Mouse (Mus musculus): ENCODE results near the gene Epha6.

The Epha6 gene

DNA sequence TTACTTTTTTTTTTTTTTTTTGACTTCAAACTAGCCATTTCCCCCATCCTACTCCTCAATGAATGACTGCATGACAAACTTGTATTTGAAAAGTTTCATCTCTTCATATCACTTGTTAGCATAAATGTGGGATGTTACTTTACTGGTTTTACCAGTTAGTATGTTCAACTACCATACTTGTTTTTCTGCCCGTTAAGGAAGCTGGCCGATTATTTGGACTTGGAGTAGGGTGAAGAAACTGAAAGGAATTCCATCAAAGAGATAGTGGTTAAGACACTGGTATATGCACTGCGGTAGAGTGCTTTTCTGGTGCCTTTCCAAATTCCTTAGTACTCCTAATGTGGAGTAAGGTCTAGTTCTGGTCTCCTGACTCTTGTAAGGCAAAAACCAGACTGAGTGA is 965.3 kb downstream of the Epha6 start:
- CTCF ChIA-PET: interaction anchor here (0.7 kb wide), 1 partner anchor 15 kb away, joined by 3 read pairs; no protein-coding TSS in a partner anchor

DNA sequence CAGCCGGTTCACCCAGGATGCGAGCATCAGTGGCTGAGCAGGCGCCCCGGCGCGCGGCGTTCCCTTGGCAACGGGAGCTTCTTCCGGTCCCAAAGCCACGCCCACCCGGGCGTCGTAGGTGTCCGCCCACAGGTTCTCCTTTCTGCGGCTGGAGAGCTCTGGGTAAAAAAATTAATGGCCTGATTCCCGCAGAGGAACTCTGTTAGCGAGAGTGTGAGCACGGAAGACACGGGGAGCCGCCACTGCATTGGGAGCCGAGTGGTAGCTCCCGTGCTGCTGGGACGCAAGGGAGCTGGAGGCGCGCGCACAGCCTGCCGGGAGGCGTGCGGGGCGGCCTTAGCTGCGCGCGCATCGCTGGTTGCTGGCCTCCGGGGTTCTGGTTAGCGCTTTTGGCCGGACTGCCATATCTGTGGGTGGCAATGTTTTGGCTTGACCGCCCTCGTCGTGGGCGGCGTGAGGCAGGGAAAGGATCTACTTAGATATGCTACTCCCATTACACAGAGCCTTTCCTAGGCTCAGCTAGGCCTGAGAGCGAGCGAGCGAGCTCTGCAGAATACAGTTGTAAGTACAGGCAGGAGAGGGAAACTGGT is 966.1 kb downstream of the Epha6 start, which contains the start of gene Arl6:
Gene Arl6, minus strand, starts transcription at position 290 of the 590 bp plus-strand sequence.
- CTCF ChIA-PET: no interaction called here

DNA sequence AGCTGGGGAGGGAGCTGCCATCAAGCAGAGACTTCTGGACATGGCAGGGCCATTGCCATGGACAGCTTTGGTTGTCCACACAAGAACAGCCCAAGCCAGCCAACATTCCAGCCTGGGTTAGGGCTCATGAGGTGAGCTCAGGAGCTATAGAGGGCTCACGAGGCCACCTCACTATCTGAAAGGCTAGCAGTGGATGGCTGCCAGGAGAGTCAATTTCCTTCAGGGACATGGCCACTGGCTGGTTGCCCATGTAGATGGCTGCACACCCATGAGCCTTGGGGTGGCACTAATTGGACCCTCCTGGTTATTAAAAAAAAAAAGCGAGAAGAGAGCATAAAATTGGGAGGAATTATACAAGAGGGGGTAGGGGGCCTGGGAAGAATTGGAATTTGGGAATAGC is 970.7 kb downstream of the Epha6 start:
- CTCF ChIA-PET: no interaction called here

DNA sequence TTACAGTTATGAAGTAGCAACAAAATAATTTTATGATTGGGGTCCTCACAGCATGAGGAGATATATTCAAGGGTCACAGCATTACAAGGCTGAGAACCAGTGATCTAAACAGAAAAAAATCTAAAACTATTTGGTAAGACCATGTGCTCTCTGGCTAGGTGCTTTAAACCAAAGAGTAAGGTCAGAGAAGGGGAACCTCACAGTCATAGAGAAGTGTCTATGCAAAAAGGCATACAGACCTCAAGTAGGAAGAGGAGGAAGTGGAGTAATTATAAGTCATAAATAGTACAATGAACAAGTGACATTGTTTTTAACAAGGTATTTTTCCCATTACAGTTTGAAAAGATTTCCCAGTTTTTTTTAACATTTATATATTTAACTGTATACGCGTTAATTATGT is 983.8 kb downstream of the Epha6 start:
- CTCF ChIA-PET: no interaction called here

DNA sequence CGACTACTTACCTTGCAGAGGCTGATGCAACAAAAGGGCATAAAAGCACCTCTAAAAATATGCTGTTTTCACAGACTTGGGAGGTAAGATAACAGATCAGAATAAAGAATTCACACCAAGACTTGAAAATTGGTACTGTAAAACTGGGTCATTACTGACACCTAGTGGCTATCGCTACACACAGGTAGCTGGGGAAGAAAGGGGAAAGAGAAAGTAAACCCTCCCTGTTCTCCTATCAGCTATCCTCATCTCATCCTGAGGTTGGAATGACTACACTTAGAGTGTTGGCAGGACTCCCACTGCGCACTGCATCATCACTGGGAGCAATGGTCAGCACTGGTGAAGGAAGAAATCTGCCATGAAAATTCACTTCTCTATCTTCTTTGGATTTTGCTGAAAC is 988.2 kb downstream of the Epha6 start:
- CTCF ChIA-PET: interaction anchor here (0.8 kb wide), 1 partner anchor 197 kb away, joined by 3 read pairs; no protein-coding TSS in a partner anchor

DNA sequence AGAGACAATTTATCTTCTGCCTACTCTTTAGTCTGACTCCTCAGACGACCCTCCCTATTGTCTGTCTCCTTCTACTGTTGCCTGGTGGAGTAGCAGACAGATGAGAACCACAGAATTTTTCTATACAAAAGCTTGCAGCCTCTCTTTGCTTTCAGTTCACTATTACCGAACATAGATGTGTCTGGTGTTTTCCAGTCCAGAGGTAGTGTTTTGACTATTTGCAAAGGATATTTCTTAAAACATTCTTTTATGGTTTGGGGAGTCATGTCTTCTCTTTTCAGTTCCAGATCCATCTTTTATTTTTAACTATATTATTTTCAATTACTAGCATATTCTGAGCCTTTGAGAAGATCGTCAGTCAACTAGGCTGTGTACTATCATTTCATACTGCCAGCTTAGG is 989.7 kb downstream of the Epha6 start:
- CTCF ChIA-PET: no interaction called here

DNA sequence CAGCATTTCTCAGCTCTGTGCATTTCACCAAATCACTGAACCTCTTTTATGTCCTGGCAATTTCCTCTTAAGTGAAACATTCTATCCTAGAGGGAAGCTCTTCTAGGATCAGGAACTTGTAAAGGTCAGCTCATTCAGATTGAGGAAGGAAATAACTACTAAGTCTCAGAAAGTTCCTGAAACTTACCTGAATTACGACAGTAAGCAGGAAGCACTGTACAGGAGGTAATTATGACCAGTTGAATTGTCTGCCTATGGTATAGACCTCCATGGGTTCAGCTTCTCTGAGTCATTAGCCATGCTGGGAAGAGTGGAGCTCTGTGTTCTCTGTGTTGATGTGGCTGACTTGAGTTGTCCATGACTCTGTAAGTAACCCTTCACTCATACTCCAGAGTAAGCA is 994.6 kb downstream of the Epha6 start:
- CTCF ChIA-PET: interaction anchor here (0.5 kb wide), 1 partner anchor 916 kb away, joined by 3 read pairs; no protein-coding TSS in a partner anchor

DNA sequence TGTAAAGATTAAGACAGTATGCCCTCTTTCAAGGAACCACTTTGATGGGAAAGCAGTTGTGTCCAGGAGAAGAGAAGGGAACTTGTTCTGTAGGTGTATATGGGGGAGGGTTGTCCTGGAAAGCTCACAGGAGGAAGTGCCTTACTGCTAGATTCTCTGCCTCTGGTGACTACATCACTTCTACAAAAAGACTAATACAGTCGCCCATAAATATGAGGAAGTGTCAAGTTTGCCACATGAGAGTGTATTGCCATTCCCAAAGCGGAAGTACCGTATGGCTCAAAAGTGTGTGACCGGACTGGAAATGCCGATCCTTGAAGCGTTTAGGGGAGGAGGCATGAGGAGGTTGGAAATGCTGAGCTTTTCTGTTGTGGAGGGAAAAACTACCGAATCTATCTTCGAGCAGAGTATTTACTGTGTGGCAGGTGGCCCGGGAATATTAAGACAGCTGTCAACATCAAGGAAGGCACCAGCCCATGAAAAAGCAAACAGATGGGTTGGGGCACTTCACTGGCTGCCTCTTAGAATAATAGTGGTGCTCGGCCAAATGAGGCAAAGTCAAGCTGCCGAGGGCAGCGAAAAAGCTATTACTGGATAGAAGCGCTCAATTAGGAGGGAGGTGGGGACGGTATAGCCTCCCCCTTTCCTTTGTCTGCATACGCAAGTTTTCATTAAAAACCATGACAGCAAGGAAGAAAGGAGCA is 1001.1 kb downstream of the Epha6 start:
- CTCF ChIA-PET: no interaction called here

Measured in spleen, embryonic (tissue).